Mouse (Mus musculus): ENCODE results near the gene Bend5.

Gene Bend5

DNA sequence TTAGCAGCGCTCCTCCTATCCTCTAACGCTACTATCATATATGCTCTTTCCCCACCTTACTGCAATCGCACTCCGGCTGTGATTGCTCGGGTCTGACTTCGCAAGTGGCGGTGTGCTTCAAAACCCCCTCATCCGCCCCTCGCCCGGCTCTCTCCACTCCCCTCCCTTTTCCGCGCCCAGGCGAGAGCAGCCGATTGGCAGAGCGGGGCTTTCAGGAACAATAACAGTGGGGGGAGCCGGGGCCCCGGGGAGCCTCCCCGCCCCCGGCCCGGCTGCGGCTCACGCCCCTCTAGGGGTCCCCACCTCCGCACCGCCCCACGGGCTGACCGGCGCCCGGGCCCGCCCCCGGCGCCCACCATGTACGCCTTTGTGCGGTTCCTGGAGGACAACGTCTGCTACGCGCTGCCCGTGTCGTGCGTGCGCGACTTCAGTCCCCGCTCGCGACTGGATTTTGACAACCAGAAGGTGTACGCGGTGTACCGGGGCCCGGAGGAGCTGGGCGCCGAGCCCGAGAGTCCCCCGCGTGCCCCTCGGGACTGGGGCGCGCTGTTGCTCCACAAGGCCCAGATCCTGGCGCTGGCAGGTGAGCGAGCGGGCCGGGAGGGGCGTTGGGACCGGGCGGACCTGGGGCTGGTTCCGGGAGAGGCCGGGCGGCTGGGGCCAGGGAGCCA lies at the start of gene Bend5:
Gene Bend5, plus strand, starts transcription at position 189 of the 671 bp plus-strand sequence.
- no peak for DNase-seq

DNA sequence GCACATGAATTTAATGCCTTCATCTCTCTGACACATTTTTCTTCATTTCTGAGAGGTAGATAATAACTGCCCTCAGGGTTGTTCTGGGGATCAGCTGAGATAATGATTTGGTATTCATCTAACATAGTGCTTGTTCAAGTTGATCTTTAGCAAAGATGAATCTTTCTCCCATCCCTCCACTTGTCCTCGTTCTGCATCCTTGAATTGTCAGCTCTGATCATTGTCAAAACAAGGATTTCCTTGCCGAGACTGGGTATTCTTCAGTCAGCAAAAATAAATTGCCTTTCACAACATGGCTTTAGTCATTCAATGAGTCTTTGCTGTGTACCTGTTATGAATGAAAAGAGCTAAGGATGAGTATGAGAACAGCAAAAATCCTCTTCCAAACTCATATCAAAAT lies 47.0 kb upstream of the Bend5 start:
- no peak for DNase-seq

DNA sequence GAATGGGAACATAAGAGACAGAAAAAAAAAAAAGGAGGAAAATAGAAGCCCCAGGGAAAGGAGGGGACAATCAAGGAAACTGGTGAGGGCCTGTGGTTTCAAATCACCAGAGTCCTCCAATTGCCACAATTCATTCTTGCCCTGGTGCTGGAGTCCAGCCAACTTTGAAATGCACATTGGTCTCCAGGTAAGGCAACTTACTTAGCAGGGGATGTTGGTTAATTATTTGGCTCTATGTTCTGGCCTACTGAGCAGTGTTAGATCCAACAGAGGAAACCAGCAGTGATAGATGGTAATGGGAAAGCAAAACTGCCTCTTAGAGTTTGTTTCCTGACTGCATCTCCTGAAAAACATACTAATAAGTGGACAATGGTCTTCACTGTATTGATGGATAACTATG lies 37.6 kb upstream of the Bend5 start:
- DNase-seq = no peak

DNA sequence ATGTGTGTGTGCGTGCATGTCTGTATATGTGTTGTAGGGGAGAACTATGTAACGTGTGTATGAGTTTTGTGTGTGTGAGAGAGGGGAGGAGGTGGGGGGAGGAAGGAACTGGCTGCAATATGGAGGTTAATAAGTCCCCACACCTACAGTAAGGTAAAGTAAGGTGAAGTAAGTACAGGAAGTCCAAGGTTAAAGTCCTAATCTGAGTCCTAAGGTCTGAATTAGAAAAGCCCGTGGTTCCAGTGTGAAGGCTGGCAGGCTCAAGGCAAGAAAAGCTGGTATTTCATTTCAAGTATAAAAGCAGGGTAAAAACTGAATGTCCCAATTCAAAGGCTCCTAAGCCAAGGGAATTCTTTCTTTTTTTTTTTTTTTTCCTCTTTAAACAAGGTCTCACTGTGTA lies 36.7 kb upstream of the Bend5 start:
- no peak for DNase-seq

DNA sequence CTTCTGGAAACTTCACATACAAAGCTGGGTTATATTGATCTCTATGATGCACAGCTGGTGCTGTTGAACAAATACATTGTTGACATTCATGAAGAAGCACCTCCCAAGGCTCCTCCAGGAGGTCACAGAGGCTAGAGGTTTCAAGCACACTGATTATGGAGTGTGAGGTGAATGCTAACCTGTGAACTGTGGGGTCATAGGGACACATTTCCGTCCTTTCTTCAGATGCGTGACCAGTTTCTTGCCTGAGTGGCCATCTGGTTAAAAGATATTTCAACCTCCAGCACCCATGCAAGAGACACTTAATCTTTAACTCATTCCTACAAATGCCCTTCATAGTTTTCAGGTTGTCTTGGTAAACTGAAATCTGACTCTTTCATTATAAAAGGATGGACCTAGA lies 31.7 kb upstream of the Bend5 start:
- DNase-seq = no peak

DNA sequence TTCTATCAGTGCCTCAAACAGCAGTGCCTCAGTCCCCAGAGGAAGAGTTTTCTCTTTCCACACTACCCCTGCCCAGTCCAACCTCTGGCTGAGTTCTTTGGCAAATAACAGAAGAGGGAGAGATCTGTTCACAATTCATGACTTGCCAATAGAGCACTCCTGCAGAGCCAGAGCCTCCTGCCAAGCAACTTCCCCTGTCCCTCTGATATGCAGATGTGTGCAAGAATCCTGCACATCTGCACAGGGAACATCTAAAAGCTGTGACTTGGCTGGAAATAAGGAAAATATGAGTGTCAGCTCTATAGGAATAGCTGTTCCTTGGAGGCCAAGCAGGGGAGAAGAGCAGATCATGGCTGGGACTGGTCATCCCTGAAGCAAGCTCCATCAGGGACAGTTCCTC lies 24.1 kb upstream of the Bend5 start:
- no peak for DNase-seq

DNA sequence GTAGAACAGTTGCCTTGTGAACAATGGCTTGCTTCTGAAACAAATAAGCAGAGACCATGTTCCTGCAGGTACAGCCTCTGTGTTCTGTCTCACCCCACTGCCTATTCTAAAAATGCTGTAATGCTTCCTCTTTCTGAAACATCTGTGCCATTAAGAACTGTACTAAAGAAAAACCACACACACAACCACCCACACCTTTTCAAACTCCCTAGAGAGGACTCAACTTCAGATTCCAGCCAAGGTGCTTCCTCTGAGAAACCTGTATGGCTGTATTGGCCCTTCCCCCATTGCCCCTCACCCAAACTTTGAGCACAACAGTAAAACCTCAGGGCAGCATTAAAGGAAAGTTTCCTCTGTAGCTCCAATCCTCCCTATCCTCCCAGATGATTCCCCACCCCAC lies 15.0 kb upstream of the Bend5 start:
- DNase-seq = no peak

DNA sequence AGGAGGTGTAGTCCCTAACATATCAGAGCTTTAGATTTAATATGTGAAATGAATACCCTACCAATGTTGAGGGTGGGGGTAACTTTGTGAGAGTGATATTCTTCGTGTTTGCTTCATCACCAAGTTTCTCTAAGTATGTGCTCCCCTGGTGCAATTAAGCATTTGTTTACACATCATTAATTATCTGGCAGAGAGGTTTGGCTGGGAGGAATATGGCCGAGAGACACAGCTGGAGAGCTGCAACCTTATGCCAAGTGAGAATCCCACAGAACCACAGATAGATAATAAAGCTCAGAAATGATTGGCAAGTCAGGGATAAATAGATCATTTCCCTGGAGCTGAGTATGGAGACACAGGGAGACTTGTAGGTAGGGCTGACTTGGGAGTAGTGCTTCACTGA lies 14.1 kb upstream of the Bend5 start:
- DNase-seq = no peak

DNA sequence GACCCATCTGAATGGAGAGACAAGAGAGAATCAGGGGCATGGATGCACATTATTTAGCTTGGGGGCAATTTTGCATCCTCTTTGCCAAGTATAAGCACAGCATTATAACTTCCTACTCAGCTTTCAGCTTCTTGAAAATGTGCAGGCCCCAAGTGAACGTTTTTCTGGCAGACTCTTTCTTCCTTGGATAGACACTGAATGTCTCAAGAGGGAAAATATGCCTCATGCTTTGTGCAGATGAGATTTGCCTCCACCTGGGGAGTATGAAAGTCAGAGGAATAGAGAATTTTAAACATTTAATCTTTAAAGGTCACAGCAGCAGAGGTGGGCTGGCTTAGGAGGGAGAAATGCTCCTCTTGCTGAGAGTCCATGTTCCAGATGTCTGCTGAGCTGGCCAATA lies 11.6 kb upstream of the Bend5 start:
- no peak for DNase-seq

DNA sequence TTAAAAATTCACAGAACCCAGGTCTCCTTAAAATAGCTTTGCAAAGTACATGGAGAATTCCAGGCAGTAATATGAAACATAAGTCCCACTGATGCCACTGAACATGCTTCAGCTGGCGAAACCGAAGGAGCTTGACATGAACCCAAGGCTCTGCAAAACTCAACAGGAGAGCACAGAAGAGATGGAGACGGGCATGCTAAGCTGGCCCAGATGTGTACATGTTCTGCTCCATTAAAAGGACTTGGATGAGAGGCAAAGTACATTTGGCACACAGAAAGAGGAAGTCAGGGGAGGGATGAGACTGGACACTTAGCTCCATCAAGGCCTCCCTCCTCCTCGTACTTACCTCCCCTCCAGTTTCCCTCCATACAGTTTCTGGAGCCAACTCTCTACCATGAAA lies 4.1 kb upstream of the Bend5 start:
- DNase-seq = no peak

DNA sequence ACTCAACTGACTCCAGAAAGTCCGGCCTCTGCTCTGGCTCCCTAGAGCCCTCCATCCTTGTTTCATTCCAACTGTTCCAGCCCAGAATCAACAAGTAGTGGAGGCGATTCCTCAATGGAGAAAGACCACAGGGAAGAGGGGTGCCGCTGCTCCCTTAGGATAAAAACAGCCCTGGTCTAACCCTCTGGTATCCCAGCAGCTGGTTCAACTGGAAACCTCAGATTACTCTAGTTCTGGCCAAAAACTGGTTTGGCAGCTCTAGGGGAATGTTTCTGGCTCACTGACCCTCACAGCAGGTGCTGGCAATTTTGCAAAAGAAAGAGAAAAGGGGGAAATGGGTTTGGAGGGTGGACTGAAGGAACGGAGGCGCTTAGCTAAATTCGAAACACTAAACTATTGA lies 407 bp upstream of the Bend5 start:
- DNase-seq = no peak

DNA sequence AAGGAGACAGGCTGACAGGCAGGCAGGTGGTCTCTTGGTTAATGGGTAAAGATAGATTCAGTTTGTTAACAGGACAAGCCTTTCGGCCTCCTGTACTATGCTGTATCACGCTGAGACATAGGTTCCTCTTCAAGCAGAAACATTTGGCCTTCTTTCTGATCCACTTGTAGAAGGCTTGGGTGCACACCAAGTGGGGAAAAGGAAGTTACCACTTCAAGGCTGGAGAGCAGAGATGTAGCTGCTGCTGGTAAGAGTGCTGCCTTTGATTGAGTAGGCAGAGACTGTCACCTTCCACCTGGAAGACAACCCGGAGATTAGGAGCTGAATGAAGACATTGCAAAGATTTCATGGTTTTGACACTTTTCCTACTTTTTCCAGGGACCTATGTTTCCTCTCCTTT lies 1.3 kb downstream of the Bend5 start:
- DNase-seq = no peak

DNA sequence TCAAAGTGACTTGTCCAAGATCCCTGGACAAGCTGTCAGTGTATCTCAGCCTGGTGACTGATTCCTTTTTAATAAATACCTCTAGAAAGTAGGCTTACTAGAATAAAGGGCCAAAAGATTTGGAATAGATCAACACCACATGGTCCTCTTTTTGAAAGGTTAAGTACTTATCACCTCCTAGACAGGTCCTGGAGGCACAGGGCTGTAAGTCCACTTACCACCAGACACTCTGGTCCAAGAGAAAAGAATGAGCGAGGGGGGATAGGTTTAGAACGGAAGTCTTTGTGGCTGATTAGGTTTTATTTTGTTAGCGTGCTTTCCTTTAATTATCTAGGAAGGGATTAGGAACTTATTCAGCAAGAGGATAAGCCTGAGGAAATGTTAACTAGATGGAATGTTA lies 1.7 kb downstream of the Bend5 start:
- no peak for DNase-seq

DNA sequence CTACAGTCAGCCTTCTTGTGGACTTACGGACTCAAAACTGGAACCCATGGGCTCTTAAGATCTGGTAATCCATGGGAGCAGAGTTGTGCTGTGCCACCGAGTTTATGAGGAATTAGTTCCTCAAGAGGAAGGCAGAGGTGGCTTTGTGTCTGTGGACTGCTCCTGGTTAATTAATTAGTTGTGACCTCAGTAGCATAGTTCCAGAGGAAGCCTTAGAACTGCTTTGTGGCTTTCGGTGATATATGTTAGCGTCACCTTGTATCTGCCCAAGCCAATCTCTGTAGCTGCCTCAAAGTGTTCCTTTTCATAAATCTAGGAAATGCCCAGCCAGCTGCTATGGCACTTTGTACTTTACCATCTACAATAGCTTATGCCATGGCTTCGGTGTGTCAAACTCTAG lies 2.9 kb downstream of the Bend5 start:
- DNase-seq = no peak

DNA sequence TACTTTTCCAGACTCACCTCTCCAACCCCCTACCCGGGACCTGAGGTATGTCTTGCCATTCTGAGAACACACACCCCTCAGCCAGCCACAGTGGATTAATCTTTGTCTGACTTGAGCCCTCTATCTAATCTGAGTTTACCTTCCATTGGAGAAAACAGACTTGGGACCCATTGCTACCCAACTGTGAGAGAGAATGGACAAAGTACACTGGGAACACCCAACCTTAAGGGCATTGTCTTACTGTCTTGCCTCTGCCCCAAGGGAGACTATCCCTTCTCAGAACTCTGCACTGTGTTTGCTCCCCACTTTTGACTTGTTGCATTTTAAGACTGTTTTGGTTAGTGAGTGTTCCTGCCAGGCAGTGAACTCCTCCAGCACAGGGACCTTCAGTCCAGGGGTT lies 4.7 kb downstream of the Bend5 start:
- DNase-seq = no peak

DNA sequence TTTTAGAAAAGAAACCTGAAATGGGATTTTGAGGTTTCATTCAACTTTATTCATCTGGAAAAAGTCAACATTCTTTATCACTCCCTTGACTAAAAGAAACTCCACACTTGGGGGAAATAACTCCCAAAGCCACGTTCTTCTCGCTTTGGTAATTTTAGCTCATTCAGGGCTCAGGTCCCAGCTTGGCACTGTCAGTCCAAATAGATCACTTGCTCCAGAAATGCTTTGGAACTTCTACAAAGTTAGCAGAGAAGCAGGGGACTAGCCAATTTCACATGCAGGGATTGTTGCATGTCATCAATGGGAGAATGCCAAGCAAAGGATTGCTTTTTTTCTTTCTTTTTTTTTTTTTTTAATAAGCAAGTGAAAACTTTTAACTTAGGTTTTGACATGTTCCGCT lies 5.2 kb downstream of the Bend5 start:
- no peak for DNase-seq

DNA sequence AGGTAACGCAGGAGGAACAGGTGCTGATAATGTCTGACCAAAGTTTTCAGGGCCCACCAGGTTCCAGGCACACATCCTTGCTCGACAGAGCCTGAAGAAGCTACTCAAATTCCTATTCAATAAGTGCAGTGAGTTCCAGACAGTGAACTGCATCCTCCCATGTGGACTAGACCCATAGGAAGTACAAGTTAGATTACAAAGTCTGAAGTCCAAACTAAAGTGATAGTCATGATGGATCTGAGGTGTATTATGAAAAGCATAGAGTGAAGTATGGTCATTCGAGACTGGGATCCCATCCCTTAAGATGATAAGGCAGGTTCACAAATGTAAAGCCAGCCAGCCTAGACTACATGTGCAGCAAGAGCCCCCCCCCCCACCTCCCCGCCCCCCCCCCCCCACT lies 6.1 kb downstream of the Bend5 start:
- DNase-seq = no peak

DNA sequence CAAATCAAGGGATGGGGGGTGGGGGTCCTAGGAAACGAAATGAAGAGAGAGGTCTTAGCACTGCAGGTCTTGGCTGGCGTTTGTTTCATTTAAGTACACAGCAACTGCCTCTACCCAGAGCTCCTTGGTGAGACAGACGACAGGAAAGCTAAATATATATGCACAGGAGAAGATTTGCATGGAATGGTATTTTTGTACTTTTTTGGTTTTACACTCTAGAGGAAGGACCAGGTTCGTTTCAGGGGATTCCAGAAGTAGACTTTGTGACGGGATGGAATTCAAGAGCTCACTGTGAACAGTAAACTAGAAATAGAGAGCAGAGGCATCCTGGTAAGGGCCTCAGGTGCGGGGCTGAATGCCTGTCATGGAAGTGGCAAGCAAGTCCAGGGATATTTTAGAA lies 7.0 kb downstream of the Bend5 start:
- DNase-seq = no peak

DNA sequence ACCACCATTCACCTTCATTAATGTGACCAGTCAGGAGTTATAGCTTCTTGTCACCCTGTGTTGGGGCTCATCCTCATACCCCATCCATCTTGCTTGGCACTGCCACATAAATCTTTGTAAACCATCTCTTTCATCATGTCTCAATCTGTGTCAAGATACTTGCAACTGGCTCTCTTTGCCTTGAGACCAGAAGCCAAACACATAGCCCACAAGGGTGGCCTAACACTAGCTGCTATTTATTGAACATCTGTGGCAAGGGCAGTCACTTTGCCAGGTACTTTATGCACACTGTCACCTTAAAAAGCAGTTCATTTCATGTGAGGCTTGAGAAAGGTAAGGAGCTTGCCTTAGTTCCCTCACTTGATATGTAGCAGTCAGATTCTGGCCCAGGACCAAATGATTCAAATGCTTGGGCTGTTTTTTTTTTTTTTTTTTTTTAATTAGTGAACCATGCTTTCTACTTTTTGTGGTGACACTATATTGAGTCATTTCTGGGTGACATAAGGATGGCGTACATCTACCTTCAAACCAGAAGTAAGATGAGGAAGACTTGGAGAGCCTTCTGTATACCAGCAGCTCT lies 9.7 kb downstream of the Bend5 start:
- DNase-seq = no peak

DNA sequence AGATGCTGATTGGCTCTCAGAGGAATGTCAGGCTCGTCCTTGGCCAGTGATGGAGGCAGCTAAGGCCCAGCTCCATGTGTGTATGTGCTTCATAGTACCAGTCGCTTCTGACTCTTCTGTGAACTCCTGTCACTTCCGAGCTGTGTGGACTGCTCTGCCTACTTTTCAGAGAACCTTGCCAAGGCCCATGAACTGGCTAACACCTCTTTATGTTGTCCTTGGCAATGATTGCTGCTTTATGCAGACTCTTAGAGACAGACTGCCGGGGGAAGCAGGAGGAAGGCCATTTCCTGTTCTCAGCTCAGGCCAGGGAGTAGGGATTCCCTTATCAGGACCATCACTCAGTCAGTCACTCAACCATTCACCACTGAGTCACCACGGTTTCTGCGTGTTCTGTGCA lies 10.4 kb downstream of the Bend5 start:
- DNase-seq = no peak

DNA sequence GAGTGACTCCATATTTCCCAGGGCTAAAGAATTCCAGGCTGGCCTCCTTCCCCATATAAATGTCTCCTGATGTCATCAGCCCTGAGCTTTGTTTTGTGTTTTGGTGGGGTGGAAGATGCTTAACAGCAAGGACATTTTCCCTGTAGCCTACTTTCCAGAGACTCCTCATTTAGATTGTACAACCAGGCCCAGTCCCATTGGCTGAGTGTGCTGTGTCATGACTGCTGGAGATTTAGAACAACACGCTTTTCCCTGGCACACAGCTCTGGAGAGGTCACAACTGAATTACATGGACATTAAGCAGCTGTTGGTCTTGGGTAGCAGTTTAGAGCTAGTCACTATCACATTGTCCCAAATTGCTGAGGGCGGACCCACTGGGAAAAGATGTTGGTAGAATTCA lies 16.4 kb downstream of the Bend5 start:
- no peak for DNase-seq

DNA sequence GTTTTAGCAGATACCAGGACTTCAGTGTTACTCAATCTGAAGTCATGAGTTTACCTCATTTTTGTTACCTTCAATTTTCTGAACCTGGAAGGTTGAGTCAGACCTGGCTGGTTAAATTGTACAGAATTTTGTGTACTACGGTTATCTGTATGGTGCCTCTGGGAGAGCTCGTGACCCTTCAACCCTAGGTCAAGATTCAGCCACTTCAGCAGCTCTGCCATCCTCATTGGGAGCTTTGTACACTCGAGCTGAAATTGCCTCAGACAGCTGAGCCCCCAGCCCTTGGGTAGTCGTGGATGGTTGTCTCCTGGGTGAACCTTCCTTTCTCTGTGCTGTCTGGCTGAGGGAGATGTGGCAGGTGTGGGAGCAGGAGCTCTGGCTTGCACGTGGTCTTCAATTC lies 17.2 kb downstream of the Bend5 start:
- DNase-seq = no peak

DNA sequence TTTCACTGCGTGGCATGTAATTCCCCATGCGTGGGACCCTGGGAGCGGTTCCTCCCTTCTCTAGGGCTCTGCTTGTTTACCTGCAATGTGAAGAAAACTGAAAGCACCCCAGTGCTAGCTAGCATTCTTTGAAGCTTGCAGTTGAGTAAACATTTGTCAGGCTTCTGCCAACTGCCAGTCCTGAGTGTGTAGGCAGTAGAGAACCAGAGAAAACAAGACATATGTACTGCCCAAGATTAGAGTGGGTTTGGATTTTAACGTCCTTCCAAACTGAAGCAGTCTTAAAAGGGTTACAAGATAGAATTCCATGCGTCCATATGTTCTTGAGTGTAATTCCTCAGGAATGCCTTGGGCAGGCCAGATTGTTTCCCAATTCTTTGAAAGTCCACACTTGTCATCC lies 17.6 kb downstream of the Bend5 start:
- no peak for DNase-seq

DNA sequence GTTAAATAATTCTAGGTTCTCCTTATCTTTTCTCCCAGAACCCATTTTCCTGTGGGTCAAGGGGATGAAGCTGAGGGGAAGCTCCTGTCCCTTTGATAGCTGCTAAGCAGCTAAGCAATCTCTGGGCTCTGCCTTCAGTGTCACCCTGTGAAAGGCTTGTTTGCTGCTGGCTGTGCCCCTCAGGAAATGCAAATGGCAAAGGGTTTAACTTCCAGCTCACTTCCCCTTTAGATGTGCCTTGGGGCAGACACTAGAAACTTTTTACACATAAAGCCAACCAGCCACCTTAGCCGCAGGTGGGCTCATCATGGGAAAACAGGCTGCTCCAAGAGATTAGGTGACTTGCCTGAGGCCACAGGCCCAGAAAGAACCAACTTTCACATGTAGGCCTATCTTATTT lies 26.9 kb downstream of the Bend5 start:
- no peak for DNase-seq

DNA sequence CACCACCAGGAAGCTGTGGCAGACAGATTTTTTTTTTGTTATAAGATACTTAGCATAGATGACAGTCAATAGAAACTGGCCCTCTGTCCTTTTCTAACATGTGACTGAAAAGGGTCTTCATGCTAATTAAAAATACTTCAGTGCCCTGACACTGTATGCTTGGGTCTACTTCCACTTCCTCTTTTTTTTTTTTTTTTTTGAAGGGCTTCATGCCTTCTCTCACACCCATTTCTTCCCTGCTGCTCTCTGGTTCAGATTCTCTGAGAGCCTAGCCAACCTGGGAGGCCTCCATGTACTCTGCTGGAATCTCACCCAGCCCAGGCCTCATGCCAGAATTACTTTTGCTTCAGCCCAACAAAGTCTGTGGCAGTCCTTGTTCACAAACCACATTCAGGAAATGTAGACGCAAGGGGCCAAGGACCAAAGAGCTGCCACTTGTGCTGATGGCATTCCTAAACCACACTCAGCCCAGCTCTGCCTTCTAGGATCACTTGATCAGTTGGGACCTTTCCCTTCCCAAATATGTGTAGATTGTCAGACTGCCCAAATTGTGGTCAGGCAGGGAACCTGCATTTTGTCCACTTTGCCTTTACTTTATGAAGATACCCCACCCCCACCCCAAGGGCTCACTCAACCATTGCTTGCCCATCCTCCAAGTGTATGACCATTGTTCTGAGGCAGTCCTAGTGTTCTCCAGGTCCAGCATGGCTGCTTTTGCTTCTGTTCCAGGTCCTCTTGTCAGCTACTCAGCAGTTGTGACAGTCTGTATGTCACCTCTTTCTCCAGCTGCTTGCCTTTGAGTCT lies 27.8 kb downstream of the Bend5 start:
- DNase-seq = no peak
